In the genomic region with DNA sequence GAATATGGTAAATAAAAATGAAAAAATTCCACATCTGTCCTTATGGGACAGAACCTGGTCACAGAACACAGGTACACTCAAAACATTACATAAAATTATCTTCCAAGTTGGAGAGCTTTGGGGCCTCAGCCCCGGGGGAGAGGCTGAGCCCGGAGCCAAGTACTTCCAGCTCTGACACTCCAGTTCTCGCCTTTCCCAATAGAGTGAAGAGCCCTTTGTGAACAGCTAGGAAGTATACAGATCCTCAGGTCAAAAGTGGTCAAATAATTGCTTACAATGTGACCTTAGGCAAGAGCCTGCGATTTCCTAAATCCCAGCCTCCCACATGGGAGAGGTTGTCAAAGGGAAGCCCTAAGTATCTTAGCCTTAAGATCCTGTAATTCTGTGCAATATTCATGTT, we compare ENCODE assay signal across 19 mouse cellular contexts. TPM values are rescaled to one million over a fixed set of nuclear protein-coding genes. Genes with fewer than 3 reads are reported as not detected.
"Had no signal": no experiment of that assay in that cellular context is flagged by ENCODE, and none has a peak within 500 bp of the region (broad histone marks: within the 10 kb centered on the region; RNA-seq: fewer than 3 reads in every experiment).

No protein-coding gene starts in this region.

- H3K4me1 ChIP-seq: liver, embryonic 12.5 days; megakaryocyte, embryonic 14.5 days; midbrain, embryonic 13.5 days; midbrain, embryonic 15.5 days; neural tube, embryonic 12.5 days; stomach, embryonic 15.5 days had no signal

- H3K9ac ChIP-seq: liver, embryonic 12.5 days; liver, embryonic 14.5 days; lung, embryonic 14.5 days; midbrain, embryonic 13.5 days; midbrain, embryonic 15.5 days; neural tube, embryonic 12.5 days; stomach, embryonic 15.5 days had no signal

- H3K27me3 ChIP-seq: liver, embryonic 12.5 days; megakaryocyte, embryonic 14.5 days; midbrain, embryonic 13.5 days; midbrain, embryonic 15.5 days; neural tube, embryonic 12.5 days; stomach, embryonic 15.5 days had no signal

- H3K9me3 ChIP-seq: liver, embryonic 12.5 days; midbrain, embryonic 13.5 days; midbrain, embryonic 15.5 days; neural tube, embryonic 12.5 days; stomach, embryonic 15.5 days had no signal

- H3K36me3 ChIP-seq: liver, embryonic 12.5 days; midbrain, embryonic 13.5 days; midbrain, embryonic 15.5 days; neural tube, embryonic 12.5 days; stomach, embryonic 15.5 days had no signal

- H3K4me2 ChIP-seq: liver, embryonic 12.5 days; lung, embryonic 14.5 days; midbrain, embryonic 11.5 days; midbrain, embryonic 13.5 days; midbrain, embryonic 15.5 days; neural tube, embryonic 12.5 days; stomach, embryonic 15.5 days had no signal

- H3K27ac ChIP-seq: liver, embryonic 12.5 days; liver, embryonic 14.5 days; macrophage; midbrain, embryonic 13.5 days; midbrain, embryonic 15.5 days; neural tube, embryonic 12.5 days; stomach, embryonic 15.5 days; stomach, postnatal 0 days had no signal

- ATAC-seq: liver, embryonic 12.5 days; midbrain, embryonic 13.5 days; midbrain, embryonic 15.5 days had no signal

- DNase-seq: lung, embryonic 14.5 days; right cerebral cortex, postnatal 14 days; thymus, adult 2 months; thymus, postnatal 25 days; thymus, postnatal 4 days had no signal

- H3K4me3 ChIP-seq: liver, embryonic 12.5 days; megakaryocyte, embryonic 14.5 days; midbrain, embryonic 13.5 days; midbrain, embryonic 15.5 days; neural tube, embryonic 12.5 days; stomach, embryonic 15.5 days had no signal

RNA-seq across cellular contexts. Expression of a gene that starts 55.1 kb away (rescaled TPM):
- total RNA-seq: megakaryocyte progenitor cell, adult 5-6 weeks; monocyte, adult 5-6 weeks had no signal
- polyA plus RNA-seq: liver, embryonic 12.5 days; macrophage; midbrain, embryonic 11.5 days; midbrain, embryonic 13.5 days; neural tube, embryonic 12.5 days; neural tube, embryonic 14.5 days; spleen, adult 2 months had no signal
